Mouse (Mus musculus) liver, embryonic 14.5 days (tissue): ENCODE data around the gene Rnf150. TPM values are rescaled to one million over a fixed set of nuclear protein-coding genes. Genes with fewer than 3 reads are reported as not detected.

Experiments
- ATAC-seq: fragments of 200-750 bp; cut with Nextera tagmentation; 2 replicates; pipeline ENCODE4 v1.8.0; 2017; ENCODE audit warnings: moderate number of reproducible peaks, mild to moderate bottlenecking, moderate library complexity; ENCODE audit not compliant: insufficient read depth
- DNase-seq, 3 experiments: peaks; one replicate each; pipeline ENCODE4 v3.0.0-alpha.2; 2012 to 2013; ENCODE audit warnings: low read depth in 3 of 3, low spot score in 3 of 3
- H3K27ac ChIP-seq: fragments of 300-500 bp; sonication (generic); 2 replicates; pipeline ENCODE4 v1.5.1; 2014; ENCODE audit warnings: moderate library complexity, mild to moderate bottlenecking, control low read depth, inconsistent platforms
- H3K27me3 ChIP-seq: fragments of 300-500 bp; sonication (generic); 2 replicates; pipeline ENCODE4 v1.6.1; 2014; ENCODE audit warnings: mild to moderate bottlenecking, low read length, moderate library complexity; ENCODE audit not compliant: control insufficient read depth, insufficient read depth
- H3K36me3 ChIP-seq: fragments of 300-500 bp; sonication (generic); replicated peaks from 2 replicates; pipeline ENCODE4 v1.6.1; 2014; ENCODE audit warnings: low read depth; ENCODE audit not compliant: control insufficient read depth, insufficient read depth
- H3K4me1 ChIP-seq, 2 experiments: fragments of 200-500 bp in 1 of 2; fragments of 300-500 bp in 1 of 2; sonication (generic) in 1 of 2; replicated peaks; 2 replicates each; pipeline ENCODE4 v1.6.1; 2012 to 2014; ENCODE audit warnings: antibody characterized with exemption in 1 of 2, inconsistent platforms in 1 of 2, low read length in 1 of 2; ENCODE audit not compliant: control insufficient read depth in 2 of 2, insufficient read depth in 2 of 2
- H3K4me2 ChIP-seq: fragments of 300-500 bp; sonication (generic); 2 replicates; pipeline ENCODE4 v1.6.1; 2014; ENCODE audit warnings: low read depth, mild to moderate bottlenecking, control low read depth, moderate library complexity
- H3K4me3 ChIP-seq, 2 experiments: fragments of 200-500 bp in 1 of 2; fragments of 300-500 bp in 1 of 2; sonication (generic) in 1 of 2; 2 replicates each; pipeline ENCODE4 v1.5.1; 2012 to 2014; ENCODE audit warnings: low read depth in 2 of 2, low read length in 2 of 2, mild to moderate bottlenecking in 2 of 2, control low read depth in 1 of 2, inconsistent platforms in 1 of 2, moderate library complexity in 1 of 2; ENCODE audit not compliant: insufficient read depth in 1 of 2
- H3K9ac ChIP-seq: fragments of 300-500 bp; sonication (generic); replicated peaks from 2 replicates; pipeline ENCODE4 v1.6.1; 2014; ENCODE audit warnings: mild to moderate bottlenecking, control low read depth, moderate library complexity
- H3K9me3 ChIP-seq: fragments of 300-500 bp; sonication (generic); 2 replicates; pipeline ENCODE4 v1.6.1; 2016; ENCODE audit warnings: low read length, mixed read lengths; ENCODE audit not compliant: control insufficient read depth
- CTCF ChIP-seq: IDR thresholded peaks from 2 replicates; pipeline ENCODE4 v1.5.1; 2016; ENCODE audit warnings: antibody characterized with exemption, low read depth, control low read depth
- EP300 ChIP-seq: IDR thresholded peaks from 2 replicates; pipeline ENCODE4 v1.6.1; 2016; ENCODE audit warnings: antibody characterized with exemption, low read depth
- WGBS: fragments of 180-500 bp; shearing (Covaris S2); extraction: QIAGEN DNeasy Blood & Tissue Kit; methylation state at CpG from one replicate; pipeline ENCODE4 v1.1.7; 2014; ENCODE audit not compliant: insufficient replicate concordance; 5-methylcytosine and 5-hydroxymethylcytosine counted together
- polyA plus RNA-seq, 2 experiments: library from polyadenylated mRNA; depleted of rRNA in 1 of 2; stranded (reverse) in 1 of 2; unstranded in 1 of 2; fragments of >200 nt; fragmentation: Nextera tagmentation in 1 of 2; extraction: Ambion mirVana in 1 of 2; gene quantifications; 2 replicates each; pipeline versions ENCODE4 v1.2.1 to v1.2.3; 2012 to 2014

Rnf150 gene
- polyA plus RNA-seq, 2 experiments = 0.17 to 0.19 TPM

- WGBS = 60% methylated on average over 7 of the region's 7 CpGs
- H3K36me3 ChIP-seq = no peaks in the 10 kb centered on the region
- H3K27ac ChIP-seq = no peak overlapping the region
- no peak for ATAC-seq
- H3K27me3 ChIP-seq = no peaks in the 10 kb centered on the region
- no peak for DNase-seq
- no peaks in the 10 kb centered on the region for H3K4me1 ChIP-seq
- H3K4me2 ChIP-seq = no peak overlapping the region
- H3K4me3 ChIP-seq = no peak overlapping the region
- H3K9ac ChIP-seq = no peak overlapping the region
- no peaks in the 10 kb centered on the region for H3K9me3 ChIP-seq
- TF ChIP-seq EP300 = no peak
- TF ChIP-seq CTCF = no peak
Observed at GRCm38 (mm10) chr8:83049171-83049601, 186.0 kb downstream of the Rnf150 start.

GRCm38 (mm10) chr8:83049616-83050015 is 186.5 kb downstream of the Rnf150 start:
- no peak for DNase-seq
- WGBS = 66% methylated on average over 1 of the region's 1 CpGs
- ATAC-seq = no peak
- no peaks in the 10 kb centered on the region for H3K9me3 ChIP-seq
- no peak overlapping the region for H3K9ac ChIP-seq
- H3K4me1 ChIP-seq = no peaks in the 10 kb centered on the region
- H3K4me2 ChIP-seq = no peak overlapping the region
- no peak overlapping the region for H3K4me3 ChIP-seq
- TF ChIP-seq EP300 (no peak), CTCF (no peak)
- no peak overlapping the region for H3K27ac ChIP-seq
- H3K27me3 ChIP-seq = no peaks in the 10 kb centered on the region
- no peaks in the 10 kb centered on the region for H3K36me3 ChIP-seq

GRCm38 (mm10) chr8:83052896-83053295 is 189.7 kb downstream of the Rnf150 start:
- H3K27ac ChIP-seq = no peak overlapping the region
- no peak overlapping the region for H3K4me3 ChIP-seq
- no peaks in the 10 kb centered on the region for H3K4me1 ChIP-seq
- no peak overlapping the region for H3K4me2 ChIP-seq
- no peaks in the 10 kb centered on the region for H3K9me3 ChIP-seq
- no peak for ATAC-seq
- no peaks in the 10 kb centered on the region for H3K27me3 ChIP-seq
- TF ChIP-seq CTCF (no peak), EP300 (no peak)
- H3K36me3 ChIP-seq = no peaks in the 10 kb centered on the region
- no peak for DNase-seq
- H3K9ac ChIP-seq = no peak overlapping the region
- 65% methylated on average over 4 of the region's 4 CpGs for WGBS

GRCm38 (mm10) chr8:83054801-83055200 is 191.6 kb downstream of the Rnf150 start:
- Histone ChIP-seq H3K4me1 (no peaks in the 10 kb centered on the region), H3K27ac (no peak overlapping the region), H3K36me3 (no peaks in the 10 kb centered on the region), H3K9me3 (no peaks in the 10 kb centered on the region), H3K4me3 (no peak overlapping the region), H3K27me3 (no peaks in the 10 kb centered on the region), H3K9ac (no peak overlapping the region), H3K4me2 (no peak overlapping the region)
- TF ChIP-seq CTCF (no peak), EP300 (no peak)
- WGBS = 55% methylated on average over 3 of the region's 3 CpGs
- no peak for ATAC-seq
- DNase-seq = no peak

GRCm38 (mm10) chr8:83058951-83059350 is 195.8 kb downstream of the Rnf150 start:
- ATAC-seq = no peak
- no peak for TF ChIP-seq EP300
- TF ChIP-seq CTCF = no peak
- no peak overlapping the region for H3K27ac ChIP-seq
- no peak for DNase-seq
- H3K9me3 ChIP-seq = no peaks in the 10 kb centered on the region
- H3K36me3 ChIP-seq = no peaks in the 10 kb centered on the region
- no peak overlapping the region for H3K4me2 ChIP-seq
- no peaks in the 10 kb centered on the region for H3K4me1 ChIP-seq
- H3K27me3 ChIP-seq = no peaks in the 10 kb centered on the region
- no peak overlapping the region for H3K4me3 ChIP-seq
- no peak overlapping the region for H3K9ac ChIP-seq
- whole genome bisulfite sequencing = 60% methylated on average over 8 of the region's 8 CpGs

GRCm38 (mm10) chr8:83060076-83060475 is 196.9 kb downstream of the Rnf150 start:
- Histone ChIP-seq H3K4me3 (no peak overlapping the region), H3K9me3 (no peaks in the 10 kb centered on the region), H3K4me2 (no peak overlapping the region), H3K9ac (no peak overlapping the region), H3K27me3 (no peaks in the 10 kb centered on the region), H3K4me1 (no peaks in the 10 kb centered on the region), H3K36me3 (no peaks in the 10 kb centered on the region), H3K27ac (no peak overlapping the region)
- TF ChIP-seq EP300 (no peak), CTCF (no peak)
- 57% methylated on average over 2 of the region's 2 CpGs for WGBS
- DNase-seq (no peak), ATAC-seq (no peak)
